Mouse (Mus musculus) erythroblast, adult 5-6 weeks (primary cell): Measurements from ENCODE around the gene Brf1. TPM values are rescaled to one million over a fixed set of nuclear protein-coding genes. Genes with fewer than 3 reads are reported as not detected.
A peak's percentile ranks its signal among the peaks of the same experiment; 100 is the strongest.

Experiments
- ATAC-seq: replicated peaks from 2 replicates; pipeline ENCODE4 v1.8.0; 2016; ENCODE audit warnings: moderate number of reproducible peaks, mild to moderate bottlenecking, moderate TSS enrichment, inconsistent platforms; ENCODE audit not compliant: poor library complexity, low FRiP score, severe bottlenecking
- total RNA-seq, 2 experiments: library from RNA; stranded (forward) in 1 of 2; stranded (reverse) in 1 of 2; fragments of 150-400 nt in 1 of 2; fragments of 200-764, 138-1000 nt in 1 of 2; gene quantifications; 2 replicates each; pipeline versions ENCODE4 v1.2.3 to v1.2.4; 2015 to 2017; ENCODE audit warnings: low replicate concordance in 2 of 2

Gene Brf1
- total RNA-seq, 2 experiments from 2014 or later, result 14.6 to 35.9 TPM

DNA sequence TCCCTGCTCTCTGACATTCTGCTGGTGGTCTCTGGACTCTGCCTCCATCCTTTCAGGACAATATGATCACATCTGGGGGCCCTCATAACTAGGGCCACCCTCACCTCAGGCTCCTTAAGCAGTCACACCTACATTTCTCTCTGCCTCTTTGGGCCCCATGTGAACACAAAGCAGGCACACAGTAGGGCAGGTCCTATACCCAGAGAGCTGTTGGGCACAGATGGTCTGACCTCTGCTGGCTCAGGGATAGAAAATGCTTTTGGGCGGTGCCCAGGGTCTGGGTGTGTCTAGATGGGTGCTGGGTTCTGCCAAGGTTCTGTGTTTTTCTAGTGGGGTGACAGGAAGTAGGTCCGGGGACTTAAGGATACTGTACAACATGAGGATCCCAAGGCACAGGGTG, 56.8 kb downstream of the Brf1 start:
- no peak for ATAC-seq

DNA sequence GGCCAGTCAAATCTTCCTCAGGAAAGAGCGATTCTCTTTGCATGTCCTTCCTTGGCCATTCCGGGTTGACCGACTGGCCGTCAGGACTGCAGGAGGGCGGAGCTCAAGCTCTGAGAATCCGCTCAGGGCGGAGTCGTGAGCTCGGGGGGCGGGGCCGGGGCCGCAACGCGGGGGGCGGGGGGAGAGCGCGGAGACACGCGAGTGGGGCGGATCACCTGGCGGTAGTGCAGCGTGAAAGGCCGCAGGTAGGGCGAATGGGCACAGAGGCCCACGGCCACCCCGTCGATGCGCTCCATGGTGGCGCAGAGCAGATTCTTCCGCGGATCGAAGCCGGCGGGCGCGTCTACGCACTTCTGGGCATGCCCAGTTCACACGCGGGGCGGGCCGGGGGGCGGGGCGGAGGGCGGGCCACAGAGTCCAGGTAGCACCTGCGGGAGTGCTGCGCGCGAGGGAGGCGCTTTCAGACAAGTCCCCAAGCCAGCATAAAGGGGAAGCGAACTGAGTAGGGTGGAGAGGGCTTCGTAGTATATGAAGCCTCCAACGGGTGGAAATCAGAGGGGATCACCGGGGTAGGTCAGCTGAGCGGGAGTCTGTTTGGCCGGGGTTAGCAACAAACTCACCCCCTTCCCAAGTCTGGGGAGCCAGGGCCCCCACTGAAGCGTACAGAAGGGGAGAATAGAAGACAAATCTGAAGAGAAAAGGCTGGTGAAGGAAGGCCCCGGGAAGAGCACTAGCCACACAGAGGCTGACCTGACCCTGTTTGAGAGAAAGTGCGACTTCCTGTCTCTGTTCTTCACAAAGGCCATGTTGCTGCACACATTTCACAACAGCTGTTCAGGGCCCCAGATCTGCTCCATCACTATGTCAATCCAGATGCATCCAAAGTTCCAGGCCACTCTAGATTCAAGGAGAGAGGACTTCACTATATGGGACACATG, 58.5 kb downstream of the Brf1 start, which contains the start of gene Nudt14:
Gene Nudt14 (minus strand): TSS at position 349 of the 938 bp plus-strand sequence.
- ATAC-seq, result peak; percentile 71

DNA sequence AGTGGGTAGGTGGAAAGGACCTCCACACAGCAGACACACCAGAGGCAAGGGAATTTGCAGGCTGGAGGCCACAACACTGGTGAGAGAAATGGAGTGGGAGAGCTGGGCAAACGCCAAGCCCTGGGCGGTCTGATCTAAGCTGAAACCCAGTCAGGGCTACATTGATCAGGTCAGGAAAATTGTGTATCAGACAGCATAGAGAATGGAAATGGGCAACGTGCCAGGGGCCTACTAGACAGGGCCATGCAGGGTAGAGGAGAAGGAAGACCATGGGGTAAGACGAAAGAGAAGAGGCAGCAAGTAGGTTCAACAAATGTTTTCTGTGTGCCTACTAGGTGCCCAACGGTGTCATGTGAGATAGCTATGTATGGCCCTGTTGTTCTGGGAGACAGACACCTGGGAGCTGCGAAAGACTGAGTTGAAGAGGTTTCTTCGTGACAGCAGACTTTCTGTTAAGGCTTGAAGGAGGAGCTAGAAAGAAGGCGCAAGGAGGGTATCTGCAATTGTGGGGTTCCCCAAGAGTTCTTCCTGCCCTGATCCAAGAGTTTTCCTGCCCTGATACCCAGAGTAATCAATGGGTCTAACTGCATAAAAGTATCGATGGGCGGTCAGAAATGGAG, 59.2 kb downstream of the Brf1 start:
- ATAC-seq, result peak; percentile 7; the same call in 1 of the 2 replicates

DNA sequence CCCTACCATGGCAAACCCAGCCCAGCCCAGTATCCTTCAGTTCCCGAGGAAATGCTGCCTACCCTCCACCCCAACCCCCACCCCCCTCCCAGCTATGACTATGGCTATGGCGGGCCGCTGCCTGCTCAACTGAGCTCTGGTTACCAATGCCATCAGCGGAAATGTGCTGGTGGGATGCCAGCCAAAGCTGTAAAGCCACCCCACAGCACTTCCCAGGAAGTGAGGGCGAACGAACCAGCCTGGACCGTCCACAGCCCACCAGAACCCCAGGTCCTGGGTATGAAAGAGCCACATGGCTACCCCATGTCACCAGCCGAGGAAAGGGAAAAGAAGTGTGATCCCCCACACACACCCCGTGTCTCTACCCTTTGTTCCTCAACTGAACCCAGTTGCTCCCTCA, 59.8 kb downstream of the Brf1 start:
- no peak for ATAC-seq

DNA sequence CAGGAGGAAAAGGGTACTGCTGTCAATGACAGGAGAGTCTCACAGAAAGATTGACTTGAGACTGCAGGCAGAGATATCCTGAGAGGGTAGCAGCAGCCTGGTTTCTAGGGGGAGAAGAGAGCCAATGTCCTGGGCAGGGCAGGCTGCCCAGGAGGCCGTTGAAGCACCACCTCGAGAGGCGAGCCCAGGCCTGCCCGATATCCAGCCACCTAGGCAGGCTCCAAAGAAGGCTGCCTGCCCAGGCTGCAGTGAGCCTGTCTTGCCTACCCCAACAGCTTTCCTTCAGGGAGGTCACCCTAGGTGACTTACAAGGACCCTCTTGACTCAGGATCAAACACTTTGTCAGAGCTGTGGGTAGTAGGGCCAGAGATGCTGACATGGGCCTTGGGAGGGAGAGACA, 60.3 kb downstream of the Brf1 start:
- ATAC-seq, result no peak

DNA sequence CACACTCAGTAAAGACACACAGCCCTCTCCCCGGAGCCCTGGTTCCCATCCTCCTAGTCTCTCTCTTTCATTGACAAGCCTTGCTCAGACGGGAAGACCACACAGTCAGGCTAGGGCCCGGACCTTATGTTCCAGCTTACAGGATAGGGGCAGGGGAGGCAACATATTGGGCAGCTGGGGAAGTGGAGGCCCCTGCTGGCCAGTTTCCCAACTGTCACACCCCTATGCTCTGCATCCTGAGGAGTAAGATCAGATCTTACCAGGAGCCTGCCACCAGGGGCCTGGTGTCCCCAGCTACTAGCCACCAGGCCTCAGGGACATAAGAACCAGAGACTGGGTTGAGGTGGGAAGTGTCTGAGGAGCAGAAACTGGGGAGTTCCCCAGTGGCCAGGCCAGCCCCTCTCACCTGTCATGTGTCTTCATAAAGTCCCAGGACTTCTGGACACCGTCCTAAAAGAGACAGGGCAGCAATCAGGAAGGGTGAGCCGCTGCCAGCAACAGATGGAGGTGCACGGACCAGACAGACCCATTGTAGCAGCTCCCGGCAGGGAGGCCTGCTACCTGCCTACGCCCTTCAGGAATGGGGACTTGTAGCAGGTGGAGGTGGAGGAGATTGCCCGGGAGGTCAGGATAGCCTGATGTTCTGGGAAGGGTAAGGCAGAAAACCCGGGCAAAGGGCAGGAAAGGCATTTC, 61.5 kb downstream of the Brf1 start:
- ATAC-seq, result no peak

DNA sequence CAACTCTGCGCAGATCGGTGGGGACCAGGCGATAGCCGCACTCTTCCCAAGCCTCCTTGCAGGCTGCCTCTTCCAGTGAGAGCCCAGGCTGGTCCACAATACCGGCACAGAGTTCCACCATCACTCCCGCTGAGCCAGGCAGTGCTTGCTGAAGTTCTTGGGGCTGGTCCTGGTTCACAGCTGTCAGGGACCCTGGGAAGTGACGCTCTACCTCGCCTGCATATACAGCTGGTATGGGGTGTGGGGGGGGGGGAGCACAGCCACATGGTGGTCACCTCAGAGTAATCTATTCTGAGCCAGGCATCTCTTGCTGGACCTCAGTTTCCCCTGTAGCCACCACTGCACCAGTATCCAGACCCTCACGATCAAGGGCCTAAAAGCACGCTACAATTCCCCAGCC, 62.1 kb downstream of the Brf1 start:
- ATAC-seq, result no peak

DNA sequence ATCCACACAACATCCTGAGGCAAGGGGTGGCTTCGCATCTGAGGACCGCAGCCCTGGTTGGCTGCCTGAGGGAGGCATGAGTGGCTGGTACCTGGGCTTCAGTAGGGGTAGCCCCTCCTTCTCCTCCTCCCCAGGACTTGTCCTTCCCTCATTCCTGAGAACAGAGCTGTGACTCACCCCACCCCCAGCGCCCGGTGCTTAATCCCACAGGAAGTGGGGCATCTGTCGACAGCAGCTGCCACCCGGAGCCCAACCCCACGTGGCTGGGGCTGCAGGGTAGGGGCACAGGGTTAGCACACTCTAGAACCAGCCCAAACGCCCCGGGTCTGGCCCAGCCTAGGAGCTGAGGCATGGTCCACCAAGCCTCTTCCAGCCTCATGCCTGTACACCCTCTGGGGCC, 62.6 kb downstream of the Brf1 start:
- ATAC-seq, result no peak

DNA sequence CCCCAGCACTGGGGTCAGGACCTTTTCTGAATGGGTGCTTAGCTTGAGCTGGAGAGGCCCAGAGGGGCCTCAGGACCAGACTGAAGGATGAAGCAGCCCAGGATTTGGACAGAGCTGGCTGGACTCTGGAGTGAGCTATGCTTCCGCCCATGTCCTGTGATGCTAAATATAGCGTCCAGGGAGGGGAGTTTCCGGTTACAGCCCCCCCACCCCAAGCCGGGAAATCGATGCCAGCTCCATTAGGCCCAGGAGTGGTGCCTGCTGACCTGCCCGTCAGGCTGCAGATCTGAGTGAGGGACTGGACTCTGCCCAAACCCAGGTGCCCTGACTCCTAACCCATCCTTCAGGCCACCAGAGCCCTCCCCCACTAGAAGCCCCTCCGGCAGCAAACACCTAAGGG, 67.9 kb downstream of the Brf1 start:
- ATAC-seq, result no peak

DNA sequence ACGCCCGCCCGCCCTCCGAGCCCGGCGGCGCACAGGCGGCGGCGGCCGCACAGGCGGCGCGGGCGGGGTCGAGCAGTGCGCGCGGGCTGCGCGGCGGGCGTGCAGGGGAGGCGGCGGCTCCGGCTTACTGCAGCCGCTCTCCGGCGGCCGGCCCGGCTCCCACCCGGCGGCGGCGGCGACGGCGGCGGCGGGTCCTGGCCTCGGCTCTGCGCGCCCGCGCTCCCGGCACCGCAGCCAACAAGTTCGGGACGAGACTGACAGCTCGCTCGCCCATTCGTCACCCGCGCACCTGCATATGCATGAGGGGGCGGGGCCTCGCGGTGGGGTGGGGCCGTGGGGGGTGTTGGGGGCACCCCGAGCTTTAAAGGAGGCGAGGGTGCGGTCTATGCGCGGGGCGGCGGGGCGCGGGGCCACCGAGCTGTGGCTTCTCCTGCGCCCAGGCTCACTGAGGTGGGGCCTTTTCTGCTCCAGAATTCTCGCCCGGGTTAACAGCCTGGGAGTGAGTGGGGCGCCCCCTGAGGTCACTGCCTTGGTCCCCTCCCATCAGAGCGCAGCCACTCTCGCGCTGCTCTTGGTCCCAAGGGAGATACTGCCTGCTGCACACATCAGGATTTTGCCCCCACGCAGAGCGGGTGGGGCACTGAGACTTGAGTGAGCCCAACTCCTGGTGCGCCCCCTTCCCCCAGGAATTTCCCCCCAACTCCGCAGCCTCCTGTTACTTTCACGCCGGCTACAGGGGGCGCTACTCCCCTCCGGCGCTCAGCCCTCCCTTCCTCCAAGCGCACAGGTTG, 70.7 kb downstream of the Brf1 start, which contains the start of gene Jag2:
Gene Jag2 (minus strand): TSS at position 215 of the 791 bp plus-strand sequence.
- ATAC-seq, result no peak

DNA sequence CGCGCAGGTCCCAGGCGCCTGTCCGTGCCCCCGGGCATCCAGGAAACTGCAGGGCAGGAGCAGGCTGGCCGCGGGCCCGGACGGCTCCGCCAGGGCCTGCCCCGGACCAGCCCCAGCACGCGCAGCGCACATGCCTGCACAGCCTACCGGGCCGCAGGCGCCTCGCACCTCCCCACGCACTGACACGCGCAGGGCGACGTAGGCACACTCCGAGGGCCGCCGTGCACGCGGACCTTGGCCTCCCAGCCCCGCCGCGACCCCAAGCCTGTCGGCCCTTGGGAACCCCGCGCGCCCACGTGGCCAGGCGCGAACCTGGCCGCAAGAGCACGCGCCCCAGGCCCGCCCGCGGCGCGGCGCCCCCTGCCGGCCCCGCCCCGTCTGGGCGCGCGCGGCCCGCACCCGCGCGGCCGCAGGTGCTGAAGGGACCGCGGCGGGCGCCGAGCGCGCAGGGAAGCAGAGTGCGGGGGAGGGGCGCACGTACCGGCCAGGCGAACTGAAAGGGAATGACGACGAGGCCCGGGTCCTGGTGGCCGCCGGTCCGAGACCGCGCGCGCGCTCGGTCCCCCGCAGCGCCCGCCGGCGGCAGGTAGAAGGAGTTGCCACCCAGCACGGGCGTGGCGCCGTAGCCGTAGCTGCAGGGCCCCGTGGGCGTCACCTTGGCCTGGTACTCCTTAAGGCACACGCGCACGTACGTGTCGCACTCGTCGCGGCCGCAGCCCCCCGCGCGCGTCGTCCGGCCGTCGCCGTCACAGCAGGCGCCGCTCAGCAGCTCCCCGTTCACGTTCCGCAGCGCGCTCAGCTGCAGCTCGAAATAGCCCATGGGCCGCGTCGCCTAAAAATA, 71.9 kb downstream of the Brf1 start:
- ATAC-seq, result no peak

DNA sequence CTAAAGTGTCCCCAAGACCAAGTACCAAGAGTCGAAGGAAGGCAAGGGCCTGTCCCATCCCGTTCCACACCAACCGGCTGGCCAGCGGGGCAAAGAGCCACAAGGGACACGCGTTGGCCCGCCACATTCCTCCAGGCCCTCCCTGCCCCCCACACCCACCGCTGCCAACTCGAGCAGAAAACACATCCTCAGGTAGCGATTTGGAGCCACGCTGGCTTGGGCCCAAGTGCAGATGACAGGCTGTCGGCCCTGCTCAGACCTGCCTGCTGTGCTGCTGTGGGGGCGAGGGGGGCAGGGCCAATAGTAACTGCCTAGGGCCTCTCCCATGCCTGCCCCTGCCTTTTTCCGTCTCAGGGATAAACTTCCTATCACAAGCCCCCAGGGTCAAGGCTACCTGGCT, 73.2 kb downstream of the Brf1 start:
- no peak for ATAC-seq

DNA sequence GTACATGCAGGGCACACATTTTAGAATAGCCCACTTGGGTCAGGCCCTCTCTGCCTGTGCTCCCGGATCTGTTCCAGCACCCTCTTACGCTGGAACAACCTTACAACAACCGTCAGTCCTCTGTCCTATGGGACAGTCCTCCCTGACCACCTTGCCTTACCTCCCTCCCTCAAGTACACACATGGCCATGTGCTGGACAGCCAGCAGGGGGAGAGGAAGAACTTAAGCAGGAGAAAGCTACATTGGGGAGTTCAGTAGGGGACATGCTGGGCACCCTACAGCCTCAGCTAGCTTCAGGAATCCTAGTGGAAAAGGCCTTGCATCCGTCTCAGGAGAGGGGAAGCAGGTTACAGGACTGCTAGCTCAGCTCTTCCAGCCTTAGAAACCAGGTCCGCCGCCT, 74.6 kb downstream of the Brf1 start:
- ATAC-seq, result no peak

DNA sequence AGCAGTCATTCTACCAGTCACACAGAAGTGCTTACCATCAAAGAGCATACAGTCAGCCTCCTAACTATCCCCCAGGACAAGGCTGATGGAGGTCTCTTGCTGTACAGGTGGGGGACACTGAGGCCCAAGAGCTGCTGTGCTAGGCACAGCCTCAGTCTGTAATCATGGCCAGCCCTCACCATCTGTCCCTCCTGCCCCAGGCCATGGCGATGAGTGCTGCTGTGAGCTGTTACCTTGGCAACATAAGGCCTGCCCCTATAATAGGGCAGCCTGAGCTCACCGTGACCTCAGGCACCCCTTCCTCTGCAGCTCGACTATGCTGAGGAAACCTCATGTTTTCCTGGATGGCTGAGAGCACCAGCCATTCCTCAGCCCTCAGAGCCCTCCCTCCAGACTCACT, 78.0 kb downstream of the Brf1 start:
- ATAC-seq, result no peak

DNA sequence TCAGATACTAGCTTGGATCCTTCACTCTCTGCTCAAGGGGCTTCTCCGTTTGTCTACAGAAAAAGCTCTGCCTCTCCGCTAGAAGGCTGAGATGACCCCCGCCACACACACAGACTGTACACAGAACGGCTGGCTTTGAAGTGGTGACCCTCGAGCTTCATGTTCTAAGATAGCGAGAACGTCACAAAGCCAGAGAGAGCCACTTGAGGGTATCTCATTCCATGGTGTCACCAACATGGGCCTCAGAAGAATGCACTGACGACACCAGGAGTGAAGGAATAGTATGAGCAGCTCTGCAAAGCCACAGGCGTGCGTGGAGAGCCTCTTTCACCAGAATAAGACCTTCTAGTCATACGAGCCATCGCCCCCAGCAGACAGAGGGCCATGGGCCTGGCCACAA, 79.0 kb downstream of the Brf1 start:
- ATAC-seq, result no peak

DNA sequence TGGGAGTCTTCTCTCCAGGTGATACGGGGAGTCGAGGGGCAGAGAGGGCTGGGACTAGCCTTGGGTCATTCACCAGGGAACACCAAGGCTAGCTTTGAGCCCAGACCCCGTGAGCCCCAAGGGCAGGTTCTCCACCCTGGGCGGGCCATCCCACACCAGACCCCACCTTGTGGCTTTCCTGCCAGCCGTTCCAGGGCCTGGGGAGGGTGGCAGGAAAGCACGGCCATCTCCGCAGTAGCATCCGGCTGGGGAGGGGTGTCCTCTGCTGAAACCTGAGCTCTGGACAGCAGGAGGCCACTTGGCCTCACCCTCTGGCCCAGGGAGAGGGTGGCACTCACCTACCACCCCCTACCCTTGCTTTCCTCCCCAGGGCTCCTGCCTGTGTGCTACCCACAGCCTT, 82.6 kb downstream of the Brf1 start:
- ATAC-seq, result no peak

DNA sequence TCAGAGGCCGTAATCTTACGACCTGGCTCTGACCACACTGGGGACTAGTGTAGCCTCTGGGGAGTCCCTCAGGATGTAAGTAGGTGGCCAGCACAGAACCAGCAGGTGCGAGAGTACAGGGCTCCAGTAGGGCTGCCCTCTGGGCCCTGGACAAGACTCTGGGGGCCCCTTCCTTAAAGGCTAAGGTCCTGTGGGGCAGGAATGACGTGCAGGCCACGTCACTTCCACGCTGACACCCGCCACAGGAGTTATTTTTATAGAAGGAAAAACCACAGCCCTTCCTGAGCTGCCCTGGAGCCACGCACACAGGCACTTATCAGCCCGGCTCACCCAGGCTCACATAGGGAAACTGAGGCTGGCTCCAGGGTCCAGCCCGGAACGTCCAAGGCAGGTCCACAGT, 83.0 kb downstream of the Brf1 start:
- ATAC-seq, result no peak

DNA sequence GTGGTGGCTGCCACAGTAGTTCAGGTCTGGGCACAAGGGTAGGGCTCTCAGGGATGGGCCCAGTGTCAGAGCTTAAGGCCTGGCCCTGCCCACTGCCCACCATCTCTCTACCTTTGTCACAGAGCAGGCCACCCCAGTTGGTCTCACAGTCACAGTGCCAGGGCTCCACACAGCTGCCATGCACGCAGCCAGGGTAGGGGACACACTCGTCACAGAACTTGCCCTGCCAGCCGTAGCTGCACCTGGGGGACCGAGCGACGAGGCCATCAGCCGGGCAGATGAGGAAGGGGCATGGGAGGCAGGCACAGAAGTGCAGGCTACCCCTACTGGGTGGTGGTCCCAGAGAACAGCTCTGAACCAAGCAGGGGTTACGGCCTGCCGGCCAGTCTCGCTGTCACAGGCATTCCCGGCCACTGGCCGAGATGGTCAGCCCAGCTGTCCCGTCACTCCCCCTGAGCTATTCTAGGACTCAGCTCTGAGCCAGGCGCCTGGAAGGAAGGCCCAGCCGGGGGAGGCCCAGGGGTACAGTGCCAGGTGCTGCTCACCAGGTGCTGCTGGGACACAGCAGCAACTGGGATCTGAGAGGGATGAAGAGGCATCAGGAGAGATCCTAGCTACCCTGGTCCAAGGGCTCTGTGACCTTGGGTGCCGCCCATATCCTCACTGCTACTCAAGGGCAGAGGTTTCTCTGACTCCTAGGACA, 83.7 kb downstream of the Brf1 start:
- no peak for ATAC-seq
